ENCODE assay signal across 27 mouse cellular contexts in genomic region chr14:10657364-10657763, GRCm38 (mm10).
"Had no signal": no experiment of that assay in that cellular context is flagged by ENCODE, and none has a peak within 500 bp of the region (broad histone marks: within the 10 kb centered on the region; RNA-seq: fewer than 3 reads in every experiment).

No protein-coding gene starts in this region.

- H3K4me3 ChIP-seq: gastrocnemius, adult 2 months; heart, embryonic 10.5 days; heart, embryonic 12.5 days; hindbrain, embryonic 10.5 days; hindbrain, embryonic 12.5 days; hindbrain, embryonic 15.5 days; kidney, embryonic 15.5 days; layer of hippocampus, adult 2 months; limb, embryonic 13.5 days; limb, embryonic 15.5 days; liver, embryonic 12.5 days had no signal

- H3K36me3 ChIP-seq: heart, embryonic 10.5 days; heart, embryonic 12.5 days; hindbrain, embryonic 10.5 days; hindbrain, embryonic 12.5 days; hindbrain, embryonic 15.5 days; kidney, embryonic 15.5 days; limb, embryonic 13.5 days; limb, embryonic 15.5 days; liver, embryonic 12.5 days had no signal

- H3K27ac ChIP-seq: gastrocnemius, adult 2 months; heart, embryonic 10.5 days; hindbrain, embryonic 10.5 days; hindbrain, embryonic 12.5 days; hindbrain, embryonic 15.5 days; hindbrain, postnatal 0 days; kidney, embryonic 15.5 days; layer of hippocampus, adult 2 months; limb, embryonic 13.5 days; limb, embryonic 15.5 days; liver, embryonic 12.5 days; liver, embryonic 14.5 days had no signal

- H3K4me1 ChIP-seq: heart, embryonic 10.5 days; heart, embryonic 12.5 days; limb, embryonic 15.5 days; liver, embryonic 12.5 days had no signal

- H3K27me3 ChIP-seq: heart, embryonic 12.5 days; hindbrain, embryonic 12.5 days; hindbrain, embryonic 15.5 days; kidney, embryonic 15.5 days; limb, embryonic 13.5 days; limb, embryonic 15.5 days; liver, embryonic 12.5 days had no signal

- DNase-seq: gastrocnemius, adult 2 months; gastrocnemius, postnatal 10 days; gastrocnemius, postnatal 25 days; heart, adult 18-20 months; heart, postnatal 10 days; heart, postnatal 4 days; kidney, adult 11 months; kidney, adult 2 months; kidney, adult 9 months; kidney, postnatal 10 days; kidney, postnatal 25 days; kidney, postnatal 4 days; layer of hippocampus, adult 9-11 months; layer of hippocampus, postnatal 36 days; left cerebral cortex, postnatal 4 days had no signal

- H3K9me3 ChIP-seq: heart, embryonic 10.5 days; heart, embryonic 12.5 days; hindbrain, embryonic 10.5 days; hindbrain, embryonic 12.5 days; hindbrain, embryonic 15.5 days; kidney, embryonic 15.5 days; limb, embryonic 13.5 days; limb, embryonic 15.5 days; liver, embryonic 12.5 days had no signal

- H3K9ac ChIP-seq: heart, embryonic 12.5 days; hindbrain, embryonic 12.5 days; hindbrain, embryonic 15.5 days; kidney, embryonic 15.5 days; limb, embryonic 13.5 days; limb, embryonic 15.5 days; liver, embryonic 12.5 days; liver, embryonic 14.5 days had no signal

- ATAC-seq: hindbrain, postnatal 0 days; liver, embryonic 12.5 days had no signal

- H3K4me2 ChIP-seq: heart, embryonic 12.5 days; hindbrain, embryonic 12.5 days; hindbrain, embryonic 15.5 days; kidney, embryonic 15.5 days; limb, embryonic 13.5 days; limb, embryonic 15.5 days; liver, embryonic 12.5 days had no signal
